Mouse (Mus musculus) embryo, embryonic 11.5 days (tissue): ENCODE data around the gene Tmprss7.

ENCODE experiments used
- DNase-seq: peaks from one replicate; pipeline ENCODE4 v3.0.0-alpha.2; 2012; ENCODE audit warnings: low read depth, low spot score

Tmprss7 gene

GRCm38 (mm10) chr16:45686833-45687232, 6.6 kb downstream of the Tmprss7 start:
- no peak for DNase-seq

- no peak for DNase-seq
Observed at GRCm38 (mm10) chr16:45685295-45685694, 8.2 kb downstream of the Tmprss7 start.

GRCm38 (mm10) chr16:45684815-45685214, 8.6 kb downstream of the Tmprss7 start:
- DNase-seq: peak; percentile 46

GRCm38 (mm10) chr16:45676462-45676861, 17.0 kb downstream of the Tmprss7 start:
- DNase-seq: no peak

GRCm38 (mm10) chr16:45670005-45670404, 23.5 kb downstream of the Tmprss7 start:
- no peak for DNase-seq

- no peak for DNase-seq
Observed at GRCm38 (mm10) chr16:45668178-45668577, 25.3 kb downstream of the Tmprss7 start.

- DNase-seq: no peak
Observed at GRCm38 (mm10) chr16:45666136-45666535, 27.3 kb downstream of the Tmprss7 start.

- no peak for DNase-seq
Observed at GRCm38 (mm10) chr16:45662381-45662780, 31.1 kb downstream of the Tmprss7 start.

GRCm38 (mm10) chr16:45659596-45659995, 33.9 kb downstream of the Tmprss7 start:
- no peak for DNase-seq

GRCm38 (mm10) chr16:45658248-45658647, 35.2 kb downstream of the Tmprss7 start:
- DNase-seq: no peak

- no peak for DNase-seq
Observed at GRCm38 (mm10) chr16:45657574-45658159, 35.8 kb downstream of the Tmprss7 start.

- no peak for DNase-seq
Observed at GRCm38 (mm10) chr16:45654465-45654864, 39.0 kb downstream of the Tmprss7 start.

GRCm38 (mm10) chr16:45653934-45654332, 39.5 kb downstream of the Tmprss7 start, which contains the start of gene BC016579:
TSS of gene BC016579 (minus strand) at chr16:45654068.
- no peak for DNase-seq

GRCm38 (mm10) chr16:45653009-45653933, 40.2 kb downstream of the Tmprss7 start:
- DNase-seq: no peak

- DNase-seq: no peak
Observed at GRCm38 (mm10) chr16:45651497-45651896, 42.0 kb downstream of the Tmprss7 start.

- DNase-seq: no peak
Observed at GRCm38 (mm10) chr16:45644380-45644779, 49.1 kb downstream of the Tmprss7 start.

- DNase-seq: no peak
Observed at GRCm38 (mm10) chr16:45643944-45644343, 49.5 kb downstream of the Tmprss7 start.

GRCm38 (mm10) chr16:45641301-45641700, 52.2 kb downstream of the Tmprss7 start:
- DNase-seq: no peak

GRCm38 (mm10) chr16:45640070-45640762, 53.2 kb downstream of the Tmprss7 start:
- no peak for DNase-seq

GRCm38 (mm10) chr16:45635826-45636225, 57.6 kb downstream of the Tmprss7 start:
- DNase-seq: no peak

- no peak for DNase-seq
Observed at GRCm38 (mm10) chr16:45632420-45632819, 61.0 kb downstream of the Tmprss7 start.

GRCm38 (mm10) chr16:45630347-45630960, 63.0 kb downstream of the Tmprss7 start:
- DNase-seq: peak; percentile 59
